Mouse (Mus musculus): ENCODE measurements around the gene Slc39a9.

Gene Slc39a9

GRCm38 (mm10) chr12:80653951-80654658 is 10.4 kb downstream of the Slc39a9 start:
- in situ Hi-C loops (cut with MboI, MseI): no loop called here

- in situ Hi-C loops (cut with MboI, MseI): no loop called here
Measured at GRCm38 (mm10) chr12:80654659-80655025, 11.0 kb downstream of the Slc39a9 start.

GRCm38 (mm10) chr12:80658661-80659060 is 15.0 kb downstream of the Slc39a9 start:
- in situ Hi-C loops (cut with MboI, MseI): no loop called here

- in situ Hi-C loops (cut with MboI, MseI): no loop called here
Measured at GRCm38 (mm10) chr12:80662322-80662721, 18.6 kb downstream of the Slc39a9 start.

- in situ Hi-C loops (cut with MboI, MseI): no loop called here
Measured at GRCm38 (mm10) chr12:80663935-80664334, 20.3 kb downstream of the Slc39a9 start.

GRCm38 (mm10) chr12:80668391-80668790 is 24.7 kb downstream of the Slc39a9 start:
- in situ Hi-C loops (cut with MboI, MseI): no loop called here

GRCm38 (mm10) chr12:80673170-80673569 is 29.5 kb downstream of the Slc39a9 start:
- in situ Hi-C loops (cut with MboI, MseI): loop anchor here (5.0 kb wide), 1 partner anchor 66 kb away; no protein-coding TSS in a partner anchor

GRCm38 (mm10) chr12:80681340-80681739 is 37.7 kb downstream of the Slc39a9 start:
- in situ Hi-C loops (cut with MboI, MseI): no loop called here

GRCm38 (mm10) chr12:80683554-80683953 is 39.9 kb downstream of the Slc39a9 start:
- in situ Hi-C loops (cut with MboI, MseI): no loop called here

GRCm38 (mm10) chr12:80684316-80684715 is 40.6 kb downstream of the Slc39a9 start:
- in situ Hi-C loops (cut with MboI, MseI): no loop called here

- in situ Hi-C loops (cut with MboI, MseI): no loop called here
Measured at GRCm38 (mm10) chr12:80687788-80688211, 44.1 kb downstream of the Slc39a9 start.

GRCm38 (mm10) chr12:80689696-80690095 is 46.0 kb downstream of the Slc39a9 start:
- in situ Hi-C loops (cut with MboI, MseI): no loop called here

- in situ Hi-C loops (cut with MboI, MseI): no loop called here
Measured at GRCm38 (mm10) chr12:80691671-80692091, 48.0 kb downstream of the Slc39a9 start.

- in situ Hi-C loops (cut with MboI, MseI): no loop called here
Measured at GRCm38 (mm10) chr12:80692269-80692972, 48.7 kb downstream of the Slc39a9 start, which contains the start of gene Plekhd1. Plekhd1 (plus strand) TSS chr12:80692591.

- in situ Hi-C loops (cut with MboI, MseI): no loop called here
Measured at GRCm38 (mm10) chr12:80693700-80694099, 50.0 kb downstream of the Slc39a9 start.

GRCm38 (mm10) chr12:80695004-80695403 is 51.3 kb downstream of the Slc39a9 start:
- in situ Hi-C loops (cut with MboI, MseI): no loop called here

- in situ Hi-C loops (cut with MboI, MseI): no loop called here
Measured at GRCm38 (mm10) chr12:80698526-80699143, 55.0 kb downstream of the Slc39a9 start.

- in situ Hi-C loops (cut with MboI, MseI): no loop called here
Measured at GRCm38 (mm10) chr12:80699144-80699531, 55.5 kb downstream of the Slc39a9 start.

GRCm38 (mm10) chr12:80701332-80701731 is 57.6 kb downstream of the Slc39a9 start:
- in situ Hi-C loops (cut with MboI, MseI): no loop called here

- in situ Hi-C loops (cut with MboI, MseI): loop anchor here (5.0 kb wide), 1 partner anchor 119 kb away; no protein-coding TSS in a partner anchor
Measured at GRCm38 (mm10) chr12:80706208-80706914, 62.7 kb downstream of the Slc39a9 start.

GRCm38 (mm10) chr12:80706915-80707604 is 63.4 kb downstream of the Slc39a9 start:
- in situ Hi-C loops (cut with MboI, MseI): loop anchor here (5.0 kb wide), 1 partner anchor 120 kb away; no protein-coding TSS in a partner anchor
